Mouse (Mus musculus): ENCODE results near the gene Borcs6.

DNA sequence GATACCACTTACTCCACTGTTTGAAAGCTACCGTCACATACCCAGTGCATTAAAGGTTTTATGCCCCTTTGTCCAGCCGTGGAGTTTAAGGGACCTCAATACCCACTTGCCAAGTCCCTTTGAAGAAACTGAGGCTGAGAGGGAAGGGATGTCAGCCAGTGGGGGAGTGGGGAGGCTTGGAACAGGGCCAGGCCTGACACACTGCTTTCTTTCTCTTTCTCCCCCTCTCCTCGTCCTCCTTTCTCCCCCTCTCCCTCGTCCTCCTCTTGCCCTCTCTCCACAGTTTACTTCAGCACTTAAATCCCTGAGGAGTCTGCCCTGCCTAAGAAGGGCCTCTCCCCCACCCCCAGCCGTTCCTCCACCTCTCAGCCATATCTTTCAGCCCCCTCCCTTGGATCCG lies 30.9 kb downstream of the Borcs6 start:
- TF ChIP-seq CTCF (IDR thresholded peaks at IDR 0.05) (no peak), EP300 (IDR thresholded peaks at IDR 0.05) (no peak)

All from lung, postnatal 0 days (tissue).